Mouse (Mus musculus) intestine, embryonic 16.5 days (tissue): ENCODE measurements around the gene Fa2h. TPM values are rescaled to one million over a fixed set of nuclear protein-coding genes. Genes with fewer than 3 reads are reported as not detected.
"Not testable (repeated sequence)": the region's sequence is repeated elsewhere in the genome, so short reads cannot be mapped to it uniquely, and the experiment has no call there.

Source experiments
- ATAC-seq: fragments of 200-750 bp; cut with Nextera tagmentation; 2 replicates; pipeline ENCODE4 v1.8.0; 2017; ENCODE audit warnings: moderate TSS enrichment, moderate library complexity
- H3K27ac ChIP-seq: fragments of 300-500 bp; sonication (generic); 2 replicates; pipeline ENCODE4 v1.5.1; 2014; ENCODE audit warnings: mild to moderate bottlenecking, low read length
- H3K27me3 ChIP-seq: fragments of 300-500 bp; sonication (generic); replicated peaks from 2 replicates; pipeline ENCODE4 v1.6.1; 2014; ENCODE audit warnings: low read length, control low read depth, mixed read lengths; ENCODE audit not compliant: control insufficient read depth, insufficient read depth
- H3K36me3 ChIP-seq: fragments of 300-500 bp; sonication (generic); 2 replicates; pipeline ENCODE4 v1.6.1; 2014; ENCODE audit warnings: low read length, control low read depth; ENCODE audit not compliant: control insufficient read depth, insufficient read depth
- H3K4me1 ChIP-seq: fragments of 300-500 bp; sonication (generic); 2 replicates; pipeline ENCODE4 v1.6.1; 2014; ENCODE audit warnings: low read length, control low read depth, mixed read lengths; ENCODE audit not compliant: control insufficient read depth, insufficient read depth
- H3K4me2 ChIP-seq: fragments of 300-500 bp; sonication (generic); 2 replicates; pipeline ENCODE4 v1.6.1; 2014; ENCODE audit warnings: low read depth, low read length, control low read depth
- H3K4me3 ChIP-seq: fragments of 300-500 bp; sonication (generic); 2 replicates; pipeline ENCODE4 v1.5.1; 2014; ENCODE audit warnings: mild to moderate bottlenecking, low read length
- H3K9ac ChIP-seq: fragments of 300-500 bp; sonication (generic); 2 replicates; pipeline ENCODE4 v1.6.1; 2014; ENCODE audit warnings: low read depth, low read length
- H3K9me3 ChIP-seq: fragments of 300-500 bp; sonication (generic); 2 replicates; pipeline ENCODE4 v1.6.1; 2016; ENCODE audit warnings: low read length, control low read depth; ENCODE audit not compliant: control insufficient read depth
- WGBS: fragments of 180-500 bp; shearing (Covaris S2); extraction: QIAGEN DNeasy Blood & Tissue Kit; methylation state at CpG from one replicate; pipeline ENCODE4 v1.1.7; 2014; 5-methylcytosine and 5-hydroxymethylcytosine counted together
- polyA plus RNA-seq: library from polyadenylated mRNA; unstranded; fragments of >200 nt; fragmentation: Nextera tagmentation; extraction: Ambion mirVana; gene quantifications from 2 replicates; pipeline ENCODE4 v1.2.1, GENCODE M21; 2015

The Fa2h gene
- polyA plus RNA-seq, 1 experiment from 2014 or later: 0.91 TPM

DNA sequence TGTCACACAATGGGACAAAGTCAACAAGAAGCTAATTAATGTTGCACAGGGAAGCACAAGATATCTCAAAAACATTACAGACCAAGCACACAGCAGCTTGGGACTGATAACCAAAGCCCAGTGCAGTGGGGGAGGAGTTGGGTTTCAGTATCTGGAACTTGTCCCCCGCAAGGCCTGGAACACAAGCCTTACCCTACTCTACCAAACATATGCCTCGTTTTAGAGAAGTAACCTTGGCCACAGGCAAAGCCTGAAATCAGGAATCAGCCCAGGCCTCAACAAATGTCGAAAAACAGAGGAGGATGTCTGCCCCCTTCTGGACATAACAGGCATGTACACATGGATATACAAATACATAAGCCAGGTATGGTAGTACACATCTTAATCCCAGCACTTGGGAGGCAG is 80.9 kb downstream of the Fa2h start:
- Histone ChIP-seq H3K36me3 (no peaks in the 10 kb centered on the region), H3K27ac (no peak overlapping the region), H3K4me2 (no peak overlapping the region), H3K9me3 (no peaks in the 10 kb centered on the region), H3K4me3 (no peak overlapping the region), H3K9ac (no peak overlapping the region), H3K4me1 (no peaks in the 10 kb centered on the region), H3K27me3 (no peaks in the 10 kb centered on the region)
- 71% methylated on average over 3 of the region's 3 CpGs for WGBS
- ATAC-seq: no peak; the same call in 1 of the 2 replicates

DNA sequence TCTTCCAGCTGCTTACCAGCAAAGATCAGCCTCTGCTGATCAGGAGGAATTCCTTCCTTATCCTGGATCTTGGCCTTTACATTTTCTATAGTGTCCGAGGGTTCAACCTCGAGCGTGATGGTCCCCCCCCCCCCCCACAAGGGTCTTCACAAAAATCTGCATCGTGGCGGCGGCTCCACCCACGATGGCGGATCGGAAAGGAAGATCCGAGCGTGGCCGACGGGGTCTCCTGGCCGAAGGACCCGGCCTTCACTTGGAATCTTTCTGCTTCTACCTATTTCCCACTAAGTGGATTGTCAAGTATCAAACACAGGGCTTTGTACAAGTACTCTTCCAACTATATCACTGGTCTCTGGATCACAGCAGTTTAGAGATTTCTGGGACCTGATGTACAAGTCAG is 83.6 kb downstream of the Fa2h start:
- not testable (repeated sequence) for H3K4me1 ChIP-seq, H3K9ac ChIP-seq, H3K4me3 ChIP-seq, H3K9me3 ChIP-seq, H3K27me3 ChIP-seq, H3K27ac ChIP-seq, ATAC-seq, H3K4me2 ChIP-seq, H3K36me3 ChIP-seq
- 89% methylated on average over 15 of the region's 15 CpGs for WGBS

DNA sequence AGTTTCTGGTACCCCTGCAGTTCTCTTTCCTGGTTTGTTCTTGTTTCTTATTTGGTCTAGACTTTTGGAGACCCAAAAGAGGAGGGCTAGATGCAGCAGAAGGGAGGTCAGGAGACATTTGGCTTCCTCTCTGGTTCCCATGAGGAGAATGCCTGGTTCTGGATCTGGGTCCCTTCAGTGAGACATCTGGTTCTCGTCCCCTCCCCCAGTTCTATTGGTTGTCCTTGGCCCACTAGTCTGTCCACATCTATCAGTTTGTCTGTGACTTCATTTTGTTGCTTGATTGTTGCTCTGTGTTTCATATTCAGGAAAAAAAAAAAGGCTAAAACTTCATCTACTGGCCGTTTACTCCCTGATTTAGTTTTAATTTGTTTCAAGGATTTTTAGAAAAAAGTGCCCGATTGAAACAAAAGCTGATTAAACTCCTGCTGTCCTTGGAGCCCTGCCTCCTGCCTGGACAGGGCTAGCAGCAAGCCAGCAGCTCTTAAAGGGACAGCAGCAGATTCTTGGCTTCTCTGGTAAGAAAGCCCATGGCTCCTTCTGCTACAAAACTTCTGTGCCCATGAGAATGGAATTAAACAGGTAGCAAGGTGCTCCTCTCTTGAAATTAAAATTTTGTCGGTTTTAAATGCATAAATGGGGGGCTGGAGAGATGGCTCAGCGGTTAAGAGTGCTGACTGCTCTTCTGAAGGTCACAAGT is 88.4 kb downstream of the Fa2h start:
- Histone ChIP-seq H3K9ac (no peak overlapping the region), H3K36me3 (no peaks in the 10 kb centered on the region), H3K27ac (no peak overlapping the region), H3K9me3 (no peaks in the 10 kb centered on the region), H3K27me3 (no peaks in the 10 kb centered on the region), H3K4me3 (no peak overlapping the region), H3K4me2 (no peak overlapping the region), H3K4me1 (no peaks in the 10 kb centered on the region)
- no peak for ATAC-seq
- WGBS: 33% methylated on average over 5 of the region's 5 CpGs

DNA sequence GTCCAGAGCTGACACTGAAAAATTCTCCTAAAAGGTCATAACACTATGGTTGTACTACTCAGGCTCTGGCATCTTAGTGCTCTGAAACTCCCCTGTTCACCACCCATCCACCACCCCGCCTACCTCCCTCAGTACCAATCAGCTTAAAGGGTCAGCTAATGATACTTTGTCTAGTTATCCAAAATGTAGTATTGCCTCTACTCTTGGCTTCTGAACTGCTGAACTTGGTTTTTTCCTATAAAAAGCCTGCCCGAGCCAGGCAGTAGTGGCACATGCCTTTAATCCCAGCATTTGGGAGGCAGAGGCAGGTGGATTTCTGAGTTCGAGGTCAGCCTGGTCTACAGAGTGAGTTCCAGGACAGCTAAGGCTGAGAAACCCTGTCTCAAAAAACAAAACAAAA is 89.3 kb downstream of the Fa2h start:
- ATAC-seq: no peak
- no peak overlapping the region for H3K4me2 ChIP-seq

DNA sequence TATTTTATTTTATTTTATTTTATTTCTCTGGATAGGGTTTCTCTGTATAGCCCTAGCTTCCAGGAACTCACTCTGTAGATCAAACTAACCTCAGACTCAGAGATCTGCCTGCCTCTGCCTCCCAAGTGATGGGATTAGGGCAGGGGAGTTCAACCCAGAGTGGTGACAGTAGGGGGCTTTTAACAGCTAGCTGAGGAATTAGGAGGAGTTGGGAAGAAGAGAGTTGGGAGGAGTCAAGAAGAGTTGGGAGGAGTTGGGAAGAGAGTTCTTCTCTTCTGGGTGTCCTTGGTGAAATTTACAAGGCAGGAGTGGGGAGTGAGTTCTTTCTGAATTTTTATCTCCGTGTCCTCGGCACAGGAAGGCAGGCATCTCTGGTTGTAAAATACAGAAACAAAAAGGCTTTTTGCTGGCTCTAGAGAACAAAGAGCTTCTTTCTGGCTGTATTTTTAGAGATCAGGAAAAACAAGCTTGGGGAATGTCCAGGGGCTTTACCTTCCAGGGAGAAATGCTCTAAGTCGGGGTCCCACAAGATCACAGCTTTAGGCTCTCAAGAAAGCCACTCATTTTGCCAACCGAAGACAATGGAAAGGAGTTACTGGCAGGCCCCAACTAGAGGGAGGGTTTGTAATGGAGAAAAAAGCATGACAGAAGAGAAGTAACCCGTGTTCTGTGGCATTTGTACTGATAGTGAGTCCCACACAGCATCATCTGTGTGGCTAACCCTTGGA is 90.4 kb downstream of the Fa2h start:
- not testable (repeated sequence) for H3K27me3 ChIP-seq, H3K27ac ChIP-seq
- 74% methylated on average over 5 of the region's 5 CpGs for WGBS

More for the DNA sequence above, 89.3 kb downstream of the Fa2h start:
- H3K4me3 ChIP-seq: no peak overlapping the region
- no peaks in the 10 kb centered on the region for H3K27me3 ChIP-seq
- H3K9me3 ChIP-seq: no peaks in the 10 kb centered on the region
- 90% methylated on average over 3 of the region's 3 CpGs for WGBS
- no peak overlapping the region for H3K9ac ChIP-seq
- no peaks in the 10 kb centered on the region for H3K4me1 ChIP-seq
- H3K27ac ChIP-seq: no peak overlapping the region
- H3K36me3 ChIP-seq: no peaks in the 10 kb centered on the region

DNA sequence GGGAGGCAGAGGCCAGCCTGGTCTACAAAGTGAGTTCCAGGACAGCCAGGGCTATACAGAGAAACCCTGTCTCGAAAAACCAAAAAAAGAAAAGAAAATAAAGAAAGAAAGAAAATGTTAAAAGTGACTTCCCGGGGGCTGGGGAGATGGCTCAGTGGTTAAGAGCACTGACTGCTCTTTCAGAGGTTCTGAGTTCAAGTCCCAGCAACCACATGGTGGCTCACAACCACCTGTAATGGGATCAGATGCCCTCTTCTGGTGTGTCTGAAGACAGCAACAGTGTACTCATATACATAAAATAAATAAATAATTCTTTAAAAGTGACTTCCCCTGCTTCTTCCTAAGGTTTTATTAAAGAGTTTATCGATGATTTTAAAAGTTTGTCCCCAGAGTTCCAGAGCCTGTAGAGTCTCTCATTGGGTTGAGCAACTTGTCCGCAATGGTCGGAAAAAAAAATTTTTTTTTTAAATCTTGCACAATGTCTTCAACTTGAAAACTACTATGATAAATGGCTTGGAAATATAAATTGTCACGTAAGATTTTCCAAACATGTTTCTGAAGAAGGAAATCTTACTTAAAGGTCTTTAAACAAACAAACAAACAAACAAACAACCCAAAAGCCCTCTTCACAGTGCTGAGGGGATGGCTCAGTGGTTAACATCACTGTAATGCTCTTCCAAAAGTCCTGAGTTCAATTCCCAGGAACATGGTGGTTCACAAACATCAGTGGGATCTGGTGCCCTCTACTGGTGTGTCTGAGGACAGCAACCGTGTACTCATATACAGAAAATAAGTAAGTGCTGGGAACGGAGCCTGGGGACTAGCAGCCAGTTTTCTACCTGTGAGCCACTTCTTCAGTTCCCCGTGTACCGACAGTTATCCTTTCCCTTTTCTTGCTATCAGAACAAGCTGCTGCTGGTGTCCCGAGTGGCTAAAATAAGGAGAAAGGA is 92.8 kb downstream of the Fa2h start:
- Histone ChIP-seq H3K4me3 (peak overlapping the region; percentile 33), H3K27ac (peak overlapping the region; percentile 48; the same call in 1 of the 2 replicates), H3K9ac (no peak overlapping the region), H3K4me2 (peak overlapping the region; percentile 42), H3K36me3 (peaks cover 6% of the 10 kb centered on the region; the same call in 1 of the 2 replicates), H3K9me3 (no peaks in the 10 kb centered on the region), H3K4me1 (peaks cover 7% of the 10 kb centered on the region; the same call in 1 of the 2 replicates), H3K27me3 (no peaks in the 10 kb centered on the region)
- ATAC-seq: no peak
- 65% methylated on average over 11 of the region's 11 CpGs for WGBS

More for the DNA sequence above, 90.4 kb downstream of the Fa2h start:
- H3K9ac ChIP-seq, H3K36me3 ChIP-seq, ATAC-seq, H3K9me3 ChIP-seq, H3K4me3 ChIP-seq, H3K4me2 ChIP-seq, H3K4me1 ChIP-seq: not testable (repeated sequence)

DNA sequence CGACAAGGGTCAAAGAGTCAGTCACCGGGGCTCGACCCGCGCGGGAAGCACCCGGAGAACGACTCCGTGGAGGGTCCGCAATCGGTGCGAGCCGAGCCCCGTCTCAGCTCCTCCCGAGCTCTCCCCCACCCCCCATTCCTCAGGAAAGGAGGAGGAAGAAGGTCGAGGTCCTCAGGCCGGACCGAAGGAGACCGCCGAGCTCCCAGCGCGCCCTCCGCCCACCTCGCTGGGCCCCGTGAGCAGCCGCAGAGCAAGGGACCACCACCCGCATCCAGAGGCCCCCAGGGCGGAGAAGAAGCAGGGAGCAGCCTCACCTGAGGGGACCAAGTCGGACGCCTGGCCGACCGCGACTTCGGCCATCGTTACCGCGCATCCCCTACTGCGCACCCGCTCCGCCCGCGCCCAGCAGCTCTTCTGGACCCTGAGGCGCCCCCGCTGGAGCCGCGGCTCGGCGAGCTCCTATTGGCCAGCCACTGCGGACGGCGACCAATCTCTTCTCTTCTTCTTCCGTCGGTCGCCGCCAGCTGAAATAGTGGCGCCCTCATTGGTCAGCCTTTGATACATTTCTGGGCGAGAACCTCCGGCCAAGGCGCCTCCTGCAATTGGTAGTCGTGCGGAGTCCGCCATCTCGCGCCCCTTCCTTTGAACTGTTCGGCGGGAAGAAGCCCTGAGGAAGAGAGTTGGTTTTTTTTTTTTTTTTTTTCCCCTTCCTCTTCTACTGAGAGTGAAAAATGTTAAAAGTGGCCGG is 93.6 kb downstream of the Fa2h start, which contains the start of gene Rfwd3:
TSS of gene Rfwd3 (minus strand) at position 402 of the 748 bp plus-strand sequence.
- ATAC-seq: peak; percentile 99
- peak within 1 kb of the TSS; percentile 95 for H3K9ac ChIP-seq
- WGBS: under 1% methylated on average over 61 of the region's 67 CpGs
- peaks cover 6% of the 10 kb centered on the region; the same call in 1 of the 2 replicates for H3K36me3 ChIP-seq
- no peaks in the 10 kb centered on the region for H3K27me3 ChIP-seq
- H3K27ac ChIP-seq: peak within 1 kb of the TSS; percentile 91
- H3K4me1 ChIP-seq: peaks cover 7% of the 10 kb centered on the region; the same call in 1 of the 2 replicates
- H3K4me3 ChIP-seq: peak within 1 kb of the TSS; percentile 88
- H3K4me2 ChIP-seq: peak within 1 kb of the TSS; percentile 59
- no peaks in the 10 kb centered on the region for H3K9me3 ChIP-seq

DNA sequence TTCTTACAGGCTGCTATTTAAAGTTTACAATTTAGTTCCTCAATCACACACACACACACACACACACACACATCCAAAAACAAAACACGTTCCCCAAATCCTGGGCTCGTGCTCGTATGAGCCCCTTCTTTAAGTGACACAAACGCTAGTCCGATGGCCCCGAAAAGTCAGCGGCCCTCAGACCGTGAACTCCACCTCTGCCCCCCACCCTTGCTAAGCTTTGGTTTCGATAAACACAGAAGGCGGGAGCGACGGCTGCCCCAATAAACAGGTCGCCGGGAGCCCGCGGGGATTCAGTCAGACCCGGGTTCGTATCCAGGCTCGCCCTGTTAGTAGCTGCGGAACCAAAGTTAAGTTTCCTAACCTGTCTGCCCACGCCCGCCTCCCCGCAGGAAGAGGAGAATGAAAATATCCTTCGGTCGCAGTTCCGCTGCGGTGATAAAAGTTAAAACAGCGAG is 94.2 kb downstream of the Fa2h start:
- Histone ChIP-seq H3K27ac (peak overlapping the region; percentile 91), H3K9me3 (no peaks in the 10 kb centered on the region), H3K9ac (peak overlapping the region; percentile 95), H3K4me2 (peak overlapping the region; percentile 59), H3K27me3 (no peaks in the 10 kb centered on the region), H3K4me3 (peak overlapping the region; percentile 88), H3K36me3 (peaks cover 8% of the 10 kb centered on the region), H3K4me1 (peaks cover 7% of the 10 kb centered on the region; the same call in 1 of the 2 replicates)
- peak; percentile 21 for ATAC-seq
- WGBS: under 1% methylated on average over 28 of the region's 28 CpGs
